Mouse (Mus musculus) adrenal gland, postnatal 36 days (tissue): ENCODE measurements at regions not wholly inside any gene's neighbourhood (a gene's known extent, or its start where the extent isn't known, plus 50 kb on each side); places are given as distances from the start of the nearest gene placed in this dataset.
"Not testable (repeated sequence)": the region's sequence is repeated elsewhere in the genome, so short reads cannot be mapped to it uniquely, and the experiment has no call there.

Experiments
- DNase-seq, 2 experiments: peaks; one replicate each; pipeline ENCODE4 v3.0.0; 2021; ENCODE audit warnings: mixed read lengths in 1 of 2

- no peak for DNase-seq
Measured at GRCm38 (mm10) chr9:30697533-30697932, 224.7 kb downstream of the Adamts15 start.

GRCm38 (mm10) chr9:30668095-30668494 lies 241.2 kb downstream of the Snx19 start:
- DNase-seq: no peak

DNA sequence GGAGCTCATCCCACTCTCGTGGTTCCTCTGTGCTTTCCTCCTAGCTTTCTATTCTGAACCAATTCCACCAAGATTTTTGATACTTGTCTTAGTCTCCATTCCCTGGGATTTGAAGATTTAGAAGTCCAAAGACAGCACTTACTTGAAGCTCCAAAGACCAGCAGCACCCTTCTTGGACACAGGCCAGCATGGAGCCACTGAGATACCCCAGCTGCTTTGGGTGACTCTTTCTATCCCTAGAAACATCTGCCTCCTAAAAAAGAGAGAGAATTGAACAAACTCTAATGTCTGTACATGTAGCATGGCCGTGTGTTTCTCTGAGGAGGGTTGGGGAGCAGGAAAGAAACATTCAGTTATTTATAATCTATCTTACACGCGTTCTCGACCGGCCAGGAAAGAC lies 235.5 kb downstream of the Snx19 start:
- no peak for DNase-seq

DNA sequence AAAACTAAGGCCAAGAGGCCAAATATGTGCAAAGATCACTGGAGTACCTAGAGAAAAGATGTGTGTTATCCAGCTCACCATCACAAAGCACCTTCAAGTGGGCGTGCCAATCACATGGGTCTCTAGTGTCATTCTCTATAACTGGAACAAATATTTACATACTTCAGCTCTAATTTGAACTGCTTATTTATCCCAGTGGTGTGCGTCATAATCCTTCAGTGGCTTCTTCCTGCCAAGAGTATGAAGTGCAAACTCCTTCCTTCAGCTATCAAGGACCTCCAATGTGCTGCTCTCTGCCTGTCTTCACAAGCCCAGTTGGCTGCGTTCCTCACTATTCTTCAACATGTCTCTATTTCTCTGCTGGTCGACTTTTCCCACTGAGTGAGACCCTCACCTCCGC lies 227.1 kb downstream of the Snx19 start:
- no peak for DNase-seq

- no peak for DNase-seq
Measured at GRCm38 (mm10) chr9:30653210-30653609, 226.3 kb downstream of the Snx19 start.

GRCm38 (mm10) chr9:30649392-30650054 lies 222.6 kb downstream of the Snx19 start:
- no peak for DNase-seq

GRCm38 (mm10) chr9:30633741-30634470 lies 207.0 kb downstream of the Snx19 start:
- DNase-seq: no peak

GRCm38 (mm10) chr9:30632164-30633146 lies 205.5 kb downstream of the Snx19 start:
- DNase-seq: no peak

DNA sequence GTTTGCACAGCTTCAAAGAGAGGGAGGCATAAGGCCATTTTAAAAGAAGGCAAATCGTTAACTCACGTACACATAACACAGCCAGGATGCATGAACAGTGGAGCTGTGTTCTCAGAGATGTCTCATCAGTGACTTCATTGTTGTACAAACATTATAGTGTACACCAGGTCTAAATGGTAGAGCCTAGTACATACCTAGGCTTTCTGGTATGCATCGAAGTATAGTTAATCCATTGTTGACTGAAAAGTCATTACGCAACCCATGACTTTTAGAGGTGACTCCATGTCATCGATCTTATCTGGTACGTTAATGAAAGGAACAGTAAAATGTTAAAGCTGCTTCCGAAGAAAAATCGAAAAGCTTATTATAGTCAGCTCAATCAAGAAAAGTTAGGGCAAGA lies 198.7 kb downstream of the Snx19 start:
- DNase-seq: no peak

DNA sequence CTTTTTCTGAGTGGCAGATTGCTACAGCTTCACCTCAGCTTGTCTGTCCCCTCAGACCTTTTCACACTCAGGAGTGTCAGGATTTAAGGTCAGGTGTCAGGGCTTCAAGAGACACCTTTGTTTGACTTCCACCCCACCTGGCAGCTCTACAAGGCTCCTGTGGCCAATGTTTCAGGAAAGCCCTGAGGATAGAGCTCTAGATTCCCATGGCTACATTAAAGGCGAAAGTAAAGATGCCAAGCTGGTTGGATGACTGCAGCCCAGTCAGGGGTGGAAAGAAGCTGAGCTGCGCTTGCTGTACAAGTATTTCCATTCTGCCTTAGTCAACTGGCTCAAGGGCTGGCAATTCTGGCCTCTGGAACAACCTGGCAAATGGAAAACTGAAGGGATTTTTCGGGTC lies 198.2 kb downstream of the Snx19 start:
- no peak for DNase-seq

DNA sequence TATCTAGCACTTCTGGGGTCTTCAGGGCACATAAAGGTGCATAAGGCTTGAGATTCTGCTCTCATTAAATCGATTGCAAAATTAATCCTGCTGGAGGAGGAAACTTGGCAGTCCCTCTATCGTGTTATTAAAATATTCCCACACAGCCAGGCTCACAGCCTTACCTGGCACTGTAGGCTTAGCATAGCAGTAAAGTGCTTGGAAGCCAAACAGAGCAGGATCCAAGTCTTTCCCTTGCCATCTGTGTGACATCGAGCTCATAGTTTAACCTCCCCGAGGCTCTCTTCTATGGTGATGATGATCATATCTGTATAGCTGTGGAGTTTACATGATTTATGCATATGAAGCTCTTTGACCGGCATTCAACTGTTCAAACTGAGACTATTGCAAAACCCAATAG lies 197.6 kb downstream of the Snx19 start:
- DNase-seq: no peak

- DNase-seq: no peak
Measured at GRCm38 (mm10) chr9:30619325-30619724, 192.4 kb downstream of the Snx19 start.

- no peak for DNase-seq
Measured at GRCm38 (mm10) chr9:30618181-30618580, 191.3 kb downstream of the Snx19 start.

GRCm38 (mm10) chr9:30613715-30614114 lies 186.8 kb downstream of the Snx19 start:
- peak in 1 of 2 experiments; percentile 10 for DNase-seq

DNA sequence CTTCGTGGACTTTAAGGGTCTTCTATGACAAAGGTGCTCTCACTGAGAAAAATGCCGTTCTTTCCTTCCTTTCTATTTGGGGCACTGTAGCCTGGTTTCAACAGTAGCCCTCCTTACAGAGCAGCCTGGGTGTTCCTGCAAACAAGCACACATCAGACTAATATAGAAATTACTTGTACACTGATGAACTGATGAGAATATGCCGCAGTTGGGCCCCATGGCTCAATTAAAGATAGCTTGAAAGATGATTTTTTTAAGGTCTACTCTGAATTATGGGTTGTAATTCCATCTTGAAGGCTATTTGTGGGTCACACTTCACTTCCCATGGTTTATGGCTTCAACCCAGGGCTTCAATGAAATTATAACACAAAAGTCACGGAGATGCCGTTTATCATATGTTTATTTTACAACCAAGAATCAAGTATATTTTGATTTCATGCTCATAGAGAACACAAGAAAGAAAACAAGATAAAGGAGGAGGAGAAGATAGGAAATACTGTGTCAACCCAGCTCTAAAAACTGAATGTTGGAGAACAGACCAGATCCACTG lies 186.2 kb downstream of the Snx19 start:
- DNase-seq: no peak

- no peak for DNase-seq
Measured at GRCm38 (mm10) chr9:30610328-30610727, 183.4 kb downstream of the Snx19 start.

DNA sequence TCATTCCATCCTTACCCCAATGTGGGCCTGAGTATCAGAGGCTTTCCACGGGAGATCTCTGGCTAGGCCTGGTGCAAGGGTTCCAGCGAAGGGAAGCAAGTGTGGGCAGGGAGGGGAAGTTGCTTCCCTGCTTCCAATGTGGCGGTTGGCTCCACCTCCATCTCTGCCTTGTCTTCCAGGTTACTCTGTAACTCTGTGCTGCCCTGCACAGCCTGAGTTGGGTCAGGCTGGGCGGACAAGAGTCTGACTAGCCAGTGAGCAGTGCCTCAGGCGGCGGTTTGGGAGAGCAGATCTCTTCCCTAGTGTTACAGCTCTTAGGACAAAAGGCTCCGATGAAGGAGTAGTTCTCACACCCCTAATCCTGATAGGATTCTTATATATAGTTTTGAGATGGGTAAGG lies 172.8 kb downstream of the Snx19 start:
- no peak for DNase-seq

DNA sequence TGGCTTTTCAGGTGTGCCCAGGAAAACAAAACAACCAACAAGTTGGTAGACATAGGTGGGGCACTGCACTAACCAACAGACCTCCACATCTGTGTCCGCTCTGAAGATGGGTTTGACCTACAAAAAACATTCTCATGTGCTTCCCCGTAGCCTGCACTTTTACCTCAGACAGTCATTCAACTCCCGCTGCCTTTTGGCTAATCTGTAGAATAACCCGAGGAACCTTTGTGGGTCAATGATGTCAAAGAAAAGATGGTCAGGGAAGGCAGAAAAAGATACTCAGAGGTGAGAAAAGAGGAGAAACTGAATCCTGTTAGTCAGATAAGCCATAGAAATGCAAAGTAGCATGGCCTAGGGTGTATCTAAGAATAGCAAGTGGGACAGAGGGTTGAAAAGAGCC lies 170.8 kb downstream of the Snx19 start:
- DNase-seq: no peak

DNA sequence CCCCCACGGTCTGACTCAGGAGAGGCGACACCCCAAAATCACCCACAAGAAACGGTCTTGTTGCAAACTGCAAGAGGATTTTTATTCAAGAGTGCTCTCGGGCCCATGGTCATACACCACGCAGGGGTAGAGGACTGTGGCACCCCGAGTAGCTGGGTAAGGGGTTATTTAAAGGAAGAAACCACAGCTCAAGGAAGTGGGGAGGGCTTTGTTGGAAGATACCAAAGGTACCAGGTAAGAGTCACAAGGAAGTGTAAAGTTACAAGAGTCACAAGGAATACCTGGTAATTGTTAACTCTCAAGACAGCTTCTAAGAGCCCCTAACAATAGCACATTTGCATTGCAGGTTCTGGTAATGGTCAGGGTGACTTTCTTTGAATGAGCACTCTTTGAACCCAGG lies 170.2 kb downstream of the Snx19 start:
- not testable (repeated sequence) for DNase-seq

GRCm38 (mm10) chr9:30592601-30593000 lies 165.7 kb downstream of the Snx19 start:
- DNase-seq: no peak

GRCm38 (mm10) chr9:30591246-30591645 lies 164.3 kb downstream of the Snx19 start:
- no peak for DNase-seq

- no peak for DNase-seq
Measured at GRCm38 (mm10) chr9:30590661-30591179, 163.8 kb downstream of the Snx19 start.
